ENCODE assay signal across 24 mouse cellular contexts in genomic region chr2:38132233-38132822, GRCm38 (mm10).
A peak's percentile ranks its signal among the peaks of the same experiment; 100 is the strongest.
DNase-seq lines count a peak whose midpoint lies in the region; ATAC-seq and TF ChIP-seq lines count a peak whose summit lies in the region.
"Had no signal": no experiment of that assay in that cellular context is flagged by ENCODE, and none has a peak within 500 bp of the region (broad histone marks: within the 10 kb centered on the region; RNA-seq: fewer than 3 reads in every experiment).

No protein-coding gene starts in this region.

- 0 out of 2 replicates have a peak overlapping the region, but pooled peaks have one; percentile 20 for H3K9ac ChIP-seq in liver, embryonic 14.5 days (replicated peaks)
- H3K9ac ChIP-seq: lung, embryonic 15.5 days had no signal

- peak; percentile 42; the same call in 1 of the 2 replicates for ATAC-seq in erythroblast, adult 5-6 weeks (replicated peaks; ENCODE audit: low FRiP score, poor library complexity, severe bottlenecking)
- ATAC-seq in liver, embryonic 14.5 days (ENCODE audit: insufficient read depth) = peak; percentile 91
- no peak for ATAC-seq in inflammation-experienced regulatory T-cells, adult 6 months
- ATAC-seq: forebrain, embryonic 14.5 days; hindbrain, embryonic 16.5 days; intestine, embryonic 16.5 days had no signal

- H3K4me1 ChIP-seq in liver, embryonic 14.5 days (replicated peaks; ENCODE audit: control insufficient read depth in 2 of 2, insufficient read depth in 2 of 2, low read length in 1 of 2) = peaks cover 38 to 40% of the 10 kb centered on the region in 2 experiments
- H3K4me1 ChIP-seq: lung, embryonic 15.5 days had no signal

- no peak for TF ChIP-seq POLR2A in myocyte (IDR thresholded peaks at IDR 0.05; ENCODE audit: insufficient read length, low read depth)

- H3K27ac ChIP-seq in liver, embryonic 14.5 days = peak overlapping the region; percentile 7
- H3K27ac ChIP-seq: gastrocnemius, adult 2 months; hindbrain, embryonic 10.5 days; lung, embryonic 15.5 days; midbrain, embryonic 10.5 days; stomach, postnatal 0 days had no signal

- H3K4me3 ChIP-seq in liver, embryonic 14.5 days (ENCODE audit: insufficient read depth in 1 of 2, low read depth in 2 of 2, low read length in 2 of 2) = no peak overlapping the region
- H3K4me3 ChIP-seq in myocyte = no peak overlapping the region
- H3K4me3 ChIP-seq: gastrocnemius, adult 2 months; hindbrain, embryonic 10.5 days; lung, embryonic 15.5 days; midbrain, embryonic 10.5 days had no signal

- H3K9me3 ChIP-seq in liver, embryonic 14.5 days (ENCODE audit: control insufficient read depth, low read length) = no peaks in the 10 kb centered on the region
- H3K9me3 ChIP-seq: hindbrain, embryonic 10.5 days; lung, embryonic 15.5 days; midbrain, embryonic 10.5 days had no signal

- no peaks in the 10 kb centered on the region for H3K36me3 ChIP-seq in liver, embryonic 14.5 days (replicated peaks; ENCODE audit: control insufficient read depth, insufficient read depth, low read depth)
- no peaks in the 10 kb centered on the region for H3K36me3 ChIP-seq in myocyte (ENCODE audit: control insufficient read depth, insufficient read depth)
- H3K36me3 ChIP-seq: hindbrain, embryonic 10.5 days; lung, embryonic 15.5 days; midbrain, embryonic 10.5 days had no signal

- intact Hi-C loops in left cerebral cortex, postnatal 36 days (cut with DNase I) = no loop called here

- no peak overlapping the region for H3ac ChIP-seq in myocyte (ENCODE audit: control insufficient read depth, insufficient read length)

- TF ChIP-seq EP300 in liver, embryonic 14.5 days (IDR thresholded peaks at IDR 0.05; ENCODE audit: low read depth) = peak; percentile 84

- no peak for TF ChIP-seq CTCF in liver, embryonic 14.5 days (IDR thresholded peaks at IDR 0.05; ENCODE audit: low read depth)

- no peaks in the 10 kb centered on the region for H3K79me2 ChIP-seq in myocyte (ENCODE audit: control insufficient read depth, insufficient read depth)

- peak; percentile 89 for DNase-seq in MEL-GATA-1-ER (ENCODE audit: extremely low read depth, low read depth)
- peak; percentile 45 to 61 (median 60) for DNase-seq in liver, embryonic 14.5 days (ENCODE audit: low read depth in 3 of 3, low spot score in 3 of 3)
- no peak for DNase-seq in left cerebral cortex, postnatal 36 days (ENCODE audit: low spot score in 2 of 2)
- no peak for DNase-seq in cerebellum, postnatal 4 days (ENCODE audit: low spot score in 2 of 2)
- DNase-seq: adrenal gland, postnatal 10 days; B cell, adult 2 months; cerebellum, adult 9-11 months; gastrocnemius, adult 2 months; kidney, adult 9 months; kidney, postnatal 25 days; lung, postnatal 36 days; right cerebral cortex, postnatal 14 days had no signal

- no peaks in the 10 kb centered on the region for H3K27me3 ChIP-seq in liver, embryonic 14.5 days (ENCODE audit: control insufficient read depth, insufficient read depth, low read length)
- no peaks in the 10 kb centered on the region for H3K27me3 ChIP-seq in myocyte (ENCODE audit: control insufficient read depth, insufficient read depth, insufficient read length)
- H3K27me3 ChIP-seq: CH12.LX; lung, embryonic 15.5 days had no signal

- H3K4me2 ChIP-seq in liver, embryonic 14.5 days (ENCODE audit: low read depth) = peak overlapping the region; percentile 31
- peak overlapping the region; percentile 52 for H3K4me2 ChIP-seq in myocyte (ENCODE audit: low read depth)
- H3K4me2 ChIP-seq: heart, embryonic 11.5 days; lung, embryonic 15.5 days had no signal

- WGBS in liver, embryonic 14.5 days (ENCODE audit: insufficient replicate concordance) = 8% methylated on average over 1 of the region's 1 CpGs

TF ChIP-seq in myocyte, 11 proteins besides CTCF, POLR2A, EP300 and RAD21:
- no peak for TF ChIP-seq SRF (IDR thresholded peaks at IDR 0.05; ENCODE audit: control insufficient read depth, insufficient read length, low read depth)
- TF ChIP-seq REST (IDR thresholded peaks at IDR 0.05; ENCODE audit: insufficient read depth, insufficient read length) = no peak
- no peak for TF ChIP-seq TCF12 (IDR thresholded peaks at IDR 0.05; ENCODE audit: insufficient read depth, poor library complexity, severe bottlenecking)
- no peak for TF ChIP-seq MYOG (IDR thresholded peaks at IDR 0.05; ENCODE audit: control insufficient read depth in 1 of 3, insufficient read depth in 1 of 3, insufficient read length in 2 of 3, low read depth in 2 of 3)
- TF ChIP-seq MAX (IDR thresholded peaks at IDR 0.05; ENCODE audit: low read depth) = no peak
- TF ChIP-seq E2F4 (IDR thresholded peaks at IDR 0.05; ENCODE audit: insufficient read depth) = no peak
- no peak for TF ChIP-seq MYOD1 (IDR thresholded peaks at IDR 0.05; ENCODE audit: control insufficient read depth in 1 of 3, insufficient read length in 2 of 3, low read depth in 2 of 3)
- no peak for TF ChIP-seq USF1 (IDR thresholded peaks at IDR 0.05; ENCODE audit: low read depth)
- no peak for TF ChIP-seq TCF3 (IDR thresholded peaks at IDR 0.05; ENCODE audit: insufficient read length, low read depth)
- TF ChIP-seq POLR2AphosphoS2 (IDR thresholded peaks at IDR 0.05; ENCODE audit: insufficient read length, low read depth) = no peak
- TF ChIP-seq CEBPB (IDR thresholded peaks at IDR 0.05; ENCODE audit: insufficient read depth, poor library complexity, severe bottlenecking) = no peak

Comparison
In these comparisons a context has a peak if more than half of its experiments do, and no peak if none do; other contexts are left out.
1. DNase-seq: peak in MEL-GATA-1-ER (single experiment) and liver, embryonic 14.5 days (3 of 3); none in left cerebral cortex, postnatal 36 days (0 of 2) and cerebellum, postnatal 4 days (0 of 2).